21 mouse cellular contexts compared by ENCODE assay signal in genomic region chr2:162699691-162700090, GRCm38 (mm10). TPM values are rescaled to one million over a fixed set of nuclear protein-coding genes. Genes with fewer than 3 reads are reported as not detected.
DNase-seq lines count a peak whose midpoint lies in the region; ATAC-seq and TF ChIP-seq lines count a peak whose summit lies in the region.
"Had no signal": no experiment of that assay in that cellular context is flagged by ENCODE, and none has a peak within 500 bp of the region (broad histone marks: within the 10 kb centered on the region; RNA-seq: fewer than 3 reads in every experiment).

No protein-coding gene starts in this region.

- no peak for ATAC-seq in liver, embryonic 11.5 days (replicated peaks; ENCODE audit: low FRiP score)
- ATAC-seq: liver, embryonic 12.5 days had no signal

- 21% methylated on average over 3 of the region's 3 CpGs for WGBS in liver, adult 2 months
- WGBS in liver, embryonic 11.5 days = 78% methylated on average over 3 of the region's 3 CpGs

- no peak overlapping the region for H3K27ac ChIP-seq in liver, adult 2 months (replicated peaks; ENCODE audit: insufficient read depth, low read depth, low read length)
- H3K27ac ChIP-seq in liver, embryonic 11.5 days (ENCODE audit: low read depth, low read length) = no peak overlapping the region
- H3K27ac ChIP-seq: forebrain, embryonic 12.5 days; heart, embryonic 10.5 days; hindbrain, embryonic 10.5 days; kidney, postnatal 0 days; limb, embryonic 10.5 days; liver, embryonic 12.5 days; lung, embryonic 15.5 days had no signal

- no peak for TF ChIP-seq POLR2A in liver, adult 2 months (IDR thresholded peaks at IDR 0.05; ENCODE audit: extremely low read depth, insufficient read depth, low read length)

- DNase-seq in liver, adult 2 months (ENCODE audit: extremely low read depth, low read depth, low spot score) = peak; percentile 53
- DNase-seq in liver, embryonic 11.5 days (ENCODE audit: low spot score) = no peak
- DNase-seq in adrenal gland, adult 8-10 months = peak; percentile 17
- DNase-seq in adrenal gland, postnatal 14 days = peak; percentile 58
- DNase-seq in kidney, postnatal 14 days = peak; percentile 79
- no peak for DNase-seq in urinary bladder, postnatal 25 days (ENCODE audit: low spot score)
- DNase-seq in urinary bladder, postnatal 4 days (ENCODE audit: low spot score in 2 of 2) = no peak
- no peak for DNase-seq in left cerebral cortex, adult 9 months (ENCODE audit: low spot score in 2 of 2)
- DNase-seq: cerebellum, adult 9-10 months; gastrocnemius, postnatal 25 days; thymus, postnatal 36 days had no signal

- no peaks in the 10 kb centered on the region for H3K27me3 ChIP-seq in liver, adult 2 months (ENCODE audit: control insufficient read depth, insufficient read depth, low read length)
- H3K27me3 ChIP-seq in liver, embryonic 11.5 days (replicated peaks; ENCODE audit: control insufficient read depth, insufficient read depth, low read length) = no peaks in the 10 kb centered on the region
- H3K27me3 ChIP-seq: forebrain, embryonic 12.5 days; liver, embryonic 12.5 days; lung, embryonic 15.5 days had no signal

- no peak overlapping the region for H3K9ac ChIP-seq in liver, adult 2 months (ENCODE audit: low read depth, low read length)
- no peak overlapping the region for H3K9ac ChIP-seq in liver, embryonic 11.5 days (ENCODE audit: low read depth, low read length)
- H3K9ac ChIP-seq: forebrain, embryonic 12.5 days; liver, embryonic 12.5 days; lung, embryonic 15.5 days had no signal

- H3K4me2 ChIP-seq in liver, embryonic 11.5 days = no peak overlapping the region
- H3K4me2 ChIP-seq: forebrain, embryonic 12.5 days; liver, embryonic 12.5 days; lung, embryonic 15.5 days had no signal

- no peaks in the 10 kb centered on the region for H3K79me2 ChIP-seq in liver, adult 2 months (ENCODE audit: control insufficient read depth, insufficient read depth, low read length)

- H3K4me3 ChIP-seq in liver, adult 2 months (ENCODE audit: insufficient read depth, low read depth, low read length) = no peak overlapping the region
- no peak overlapping the region for H3K4me3 ChIP-seq in liver, embryonic 11.5 days (ENCODE audit: low read depth, low read length)
- H3K4me3 ChIP-seq: forebrain, embryonic 12.5 days; heart, embryonic 10.5 days; hindbrain, embryonic 10.5 days; limb, embryonic 10.5 days; liver, embryonic 12.5 days; lung, embryonic 15.5 days; myocyte had no signal

- no peaks in the 10 kb centered on the region for H3K9me3 ChIP-seq in liver, embryonic 11.5 days (ENCODE audit: control insufficient read depth, low read length)
- H3K9me3 ChIP-seq: forebrain, embryonic 12.5 days; heart, embryonic 10.5 days; hindbrain, embryonic 10.5 days; limb, embryonic 10.5 days; liver, embryonic 12.5 days; lung, embryonic 15.5 days had no signal

- no peaks in the 10 kb centered on the region for H3K36me3 ChIP-seq in liver, adult 2 months (ENCODE audit: control insufficient read depth, insufficient read depth, low read length)
- H3K36me3 ChIP-seq in liver, embryonic 11.5 days (ENCODE audit: control insufficient read depth, insufficient read depth, low read length) = no peaks in the 10 kb centered on the region
- H3K36me3 ChIP-seq: forebrain, embryonic 12.5 days; heart, embryonic 10.5 days; hindbrain, embryonic 10.5 days; limb, embryonic 10.5 days; liver, embryonic 12.5 days; lung, embryonic 15.5 days had no signal

- no peak for TF ChIP-seq CTCF in liver, adult 2 months (IDR thresholded peaks at IDR 0.05; ENCODE audit: low read depth, low read length)

- H3K4me1 ChIP-seq in liver, adult 2 months (ENCODE audit: control insufficient read depth, insufficient read depth, low read length) = no peaks in the 10 kb centered on the region; the same call in 1 of the 2 replicates
- H3K4me1 ChIP-seq in liver, embryonic 11.5 days (replicated peaks; ENCODE audit: control insufficient read depth, insufficient read depth, low read length) = no peaks in the 10 kb centered on the region
- H3K4me1 ChIP-seq: limb, embryonic 10.5 days; liver, embryonic 12.5 days had no signal

RNA-seq across cellular contexts. Expression of gene Ptprt, which starts 38.7 kb away (rescaled TPM):
- total RNA-seq in liver, adult 2 months (2014; rRNA removed) = 0.37 and 0.40 TPM in 2 replicates
- polyA plus RNA-seq in liver, adult 2 months (2012; rRNA removed) = 0.44 and 0.45 TPM in 2 replicates
- 0.34 and 0.38 TPM in 2 replicates for polyA plus RNA-seq in liver, embryonic 11.5 days (2014; fragmentation: Nextera tagmentation; extraction: Ambion mirVana)
- total RNA-seq in adrenal gland, adult 8-10 months (2022) = under 1 TPM; 0.18 to 0.80 (median 0.20) TPM
- 0.53 and 0.89 TPM in 2 replicates for total RNA-seq in adrenal gland, postnatal 14 days (2021)
- total RNA-seq: megakaryocyte-erythroid progenitor cell, adult 5-6 weeks had no signal
- polyA plus RNA-seq: C2C12 had no signal

Comparison
In these comparisons a context has a peak if more than half of its experiments do, and no peak if none do; other contexts are left out.
1. DNase-seq: peak in liver, adult 2 months (single experiment), adrenal gland, adult 8-10 months (single experiment), adrenal gland, postnatal 14 days (single experiment) and kidney, postnatal 14 days (single experiment); none in liver, embryonic 11.5 days (single experiment), urinary bladder, postnatal 25 days (single experiment), urinary bladder, postnatal 4 days (0 of 2) and left cerebral cortex, adult 9 months (0 of 2).